Mouse (Mus musculus) brain, embryonic 14.5 days (tissue): ENCODE results near the gene Fgr.

Source experiments
- CTCF ChIP-seq: fragments of 200-500 bp; IDR thresholded peaks from 2 replicates; pipeline ENCODE4 v1.5.1; 2012; ENCODE audit warnings: inconsistent platforms, mild to moderate bottlenecking, moderate library complexity, borderline replicate concordance; ENCODE audit not compliant: insufficient read depth, insufficient read length; ENCODE audit errors: extremely low read depth
- POLR2A ChIP-seq: fragments of 200-500 bp; IDR thresholded peaks from 2 replicates; pipeline ENCODE4 v1.6.1; 2012; ENCODE audit warnings: mild to moderate bottlenecking, inconsistent platforms, borderline replicate concordance; ENCODE audit not compliant: poor library complexity, insufficient read depth, insufficient read length, severe bottlenecking; ENCODE audit errors: extremely low read depth

DNA sequence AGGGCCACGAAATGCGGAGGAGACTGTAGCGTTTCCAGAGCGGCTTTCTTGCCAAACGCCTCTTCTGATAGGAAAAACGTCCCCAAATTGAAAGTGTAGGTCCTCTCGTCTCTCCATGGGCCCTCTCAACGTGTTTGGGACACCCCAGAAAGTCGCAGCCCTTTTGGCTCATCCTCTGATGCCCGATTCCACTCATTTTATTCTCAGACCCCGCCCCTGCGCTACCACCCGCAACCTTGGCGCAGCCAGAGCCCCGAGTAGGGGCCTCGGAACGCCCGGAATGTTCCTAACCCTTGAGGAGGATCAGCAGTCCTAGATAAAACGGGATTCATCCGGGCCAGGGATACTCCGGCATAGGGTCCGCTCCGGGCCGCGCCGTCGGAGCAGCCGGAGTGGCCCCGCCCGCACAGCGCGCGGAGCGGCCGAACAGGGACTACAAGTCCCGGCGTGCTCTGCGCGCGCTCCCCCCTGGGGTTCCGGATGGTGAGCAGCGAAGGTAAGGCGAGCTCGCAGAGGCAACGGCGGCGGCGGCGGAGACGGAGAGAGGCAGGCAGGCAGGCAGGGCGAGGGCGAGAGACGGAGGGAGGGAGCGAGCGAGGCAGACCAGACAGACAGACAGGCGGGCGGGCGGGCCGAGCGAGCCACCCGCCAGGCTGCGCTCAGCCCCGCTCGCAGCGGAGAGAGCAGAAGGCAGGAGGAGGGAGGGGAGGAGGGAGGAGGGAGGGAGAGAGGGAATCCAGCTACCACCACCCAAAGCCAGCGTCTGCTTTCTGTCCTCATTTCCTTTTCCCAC is 37.3 kb downstream of the Fgr start, which contains the start of gene Ahdc1:
- TF ChIP-seq POLR2A, result 0 out of 2 replicates have a peak, but pooled peaks have one; percentile 46
- TF ChIP-seq CTCF, result no peak
